Mouse (Mus musculus) lung, embryonic 15.5 days (tissue): ENCODE measurements around the gene A730049H05Rik. TPM values are rescaled to one million over a fixed set of nuclear protein-coding genes. Genes with fewer than 3 reads are reported as not detected.

Experiments
- ATAC-seq: fragments of 200-750 bp; cut with Nextera tagmentation; 2 replicates; pipeline ENCODE4 v1.8.0; 2017; ENCODE audit warnings: moderate number of reproducible peaks, borderline replicate concordance; ENCODE audit not compliant: low FRiP score, low TSS enrichment; ENCODE audit errors: extremely low read depth
- H3K27ac ChIP-seq: fragments of 300-500 bp; sonication (generic); 2 replicates; pipeline ENCODE4 v1.5.1; 2015; ENCODE audit warnings: moderate library complexity, mild to moderate bottlenecking, inconsistent platforms
- H3K27me3 ChIP-seq: fragments of 300-500 bp; sonication (generic); 2 replicates; pipeline ENCODE4 v1.6.1; 2015; ENCODE audit warnings: inconsistent platforms
- H3K36me3 ChIP-seq: fragments of 300-500 bp; sonication (generic); 2 replicates; pipeline ENCODE4 v1.6.1; 2015; ENCODE audit warnings: inconsistent platforms
- H3K4me1 ChIP-seq: fragments of 300-500 bp; sonication (generic); 2 replicates; pipeline ENCODE4 v1.6.1; 2015; ENCODE audit warnings: inconsistent platforms
- H3K4me2 ChIP-seq: fragments of 300-500 bp; sonication (generic); 2 replicates; pipeline ENCODE4 v1.6.1; 2015; ENCODE audit warnings: inconsistent platforms, mild to moderate bottlenecking, moderate library complexity
- H3K4me3 ChIP-seq: fragments of 300-500 bp; sonication (generic); 2 replicates; pipeline ENCODE4 v1.5.1; 2015; ENCODE audit warnings: mild to moderate bottlenecking, inconsistent platforms
- H3K9ac ChIP-seq: fragments of 300-500 bp; sonication (generic); 2 replicates; pipeline ENCODE4 v1.6.1; 2015; ENCODE audit warnings: inconsistent platforms
- H3K9me3 ChIP-seq: fragments of 300-500 bp; sonication (generic); 2 replicates; pipeline ENCODE4 v1.6.1; 2016; ENCODE audit warnings: inconsistent platforms
- WGBS: fragments of 180-500 bp; shearing (Covaris S2); methylation state at CpG from one replicate; pipeline ENCODE4 v1.1.7; 2015; 5-methylcytosine and 5-hydroxymethylcytosine counted together
- polyA plus RNA-seq: library from polyadenylated mRNA; unstranded; fragments of >200 nt; fragmentation: Nextera tagmentation; extraction: Ambion mirVana; gene quantifications from 2 replicates; pipeline ENCODE4 v1.2.1, GENCODE M21; 2015

Gene A730049H05Rik
- polyA plus RNA-seq, 1 experiment from 2014 or later, result 1.4 TPM

- 24% methylated on average over 4 of the region's 4 CpGs for WGBS
- Histone ChIP-seq H3K9me3 (no peaks in the 10 kb centered on the region), H3K4me1 (peaks cover 51% of the 10 kb centered on the region), H3K4me3 (no peak within 1 kb of the TSS), H3K9ac (no peak within 1 kb of the TSS), H3K4me2 (peak within 1 kb of the TSS; percentile 28; the same call in 1 of the 2 replicates), H3K27ac (peak within 1 kb of the TSS; percentile 87), H3K27me3 (no peaks in the 10 kb centered on the region), H3K36me3 (peaks cover 38% of the 10 kb centered on the region)
- ATAC-seq, result peak; percentile 90
Measured at GRCm38 (mm10) chr6:92869089-92869581, 52.9 kb downstream of the A730049H05Rik start, which contains the start of gene Gm15737. Gene Gm15737, plus strand, starts transcription at chr6:92869357.

GRCm38 (mm10) chr6:92869582-92870219 lies 53.4 kb downstream of the A730049H05Rik start:
- Histone ChIP-seq H3K4me2 (peak overlapping the region; percentile 28; the same call in 1 of the 2 replicates), H3K27me3 (no peaks in the 10 kb centered on the region), H3K9me3 (no peaks in the 10 kb centered on the region), H3K36me3 (peaks cover 32% of the 10 kb centered on the region), H3K4me1 (peaks cover 54% of the 10 kb centered on the region), H3K4me3 (no peak overlapping the region), H3K27ac (peak overlapping the region; percentile 87), H3K9ac (no peak overlapping the region)
- WGBS, result 24% methylated on average over 16 of the region's 16 CpGs
- ATAC-seq, result peak; percentile 43; the same call in 1 of the 2 replicates

- WGBS, result 35% methylated on average over 4 of the region's 4 CpGs
- Histone ChIP-seq H3K36me3 (peaks cover 26% of the 10 kb centered on the region), H3K9me3 (no peaks in the 10 kb centered on the region), H3K4me2 (no peak overlapping the region), H3K27ac (peak overlapping the region; percentile 18; the same call in 1 of the 2 replicates), H3K4me1 (peaks cover 64% of the 10 kb centered on the region), H3K9ac (no peak overlapping the region), H3K27me3 (no peaks in the 10 kb centered on the region), H3K4me3 (no peak overlapping the region)
- ATAC-seq, result no peak
Measured at GRCm38 (mm10) chr6:92871813-92872212, 55.5 kb downstream of the A730049H05Rik start.

- Histone ChIP-seq H3K36me3 (peaks cover 33% of the 10 kb centered on the region), H3K4me3 (no peak overlapping the region), H3K9ac (no peak overlapping the region), H3K4me1 (peaks cover 56% of the 10 kb centered on the region), H3K27me3 (no peaks in the 10 kb centered on the region), H3K9me3 (no peaks in the 10 kb centered on the region), H3K4me2 (no peak overlapping the region), H3K27ac (no peak overlapping the region)
- ATAC-seq, result no peak
- WGBS, result 52% methylated on average over 10 of the region's 10 CpGs
Measured at GRCm38 (mm10) chr6:92872766-92873165, 56.5 kb downstream of the A730049H05Rik start.

- no peak; the same call in 1 of the 2 replicates for ATAC-seq
- no peak overlapping the region for H3K4me2 ChIP-seq
- H3K4me1 ChIP-seq, result peaks cover 38% of the 10 kb centered on the region
- no peaks in the 10 kb centered on the region for H3K27me3 ChIP-seq
- H3K9me3 ChIP-seq, result no peaks in the 10 kb centered on the region
- no peak overlapping the region for H3K9ac ChIP-seq
- peaks cover 48% of the 10 kb centered on the region for H3K36me3 ChIP-seq
- WGBS, result 46% methylated on average over 5 of the region's 5 CpGs
- no peak overlapping the region for H3K4me3 ChIP-seq
- H3K27ac ChIP-seq, result peak overlapping the region; percentile 73; the same call in 1 of the 2 replicates
Measured at GRCm38 (mm10) chr6:92874854-92875253, 58.6 kb downstream of the A730049H05Rik start.

GRCm38 (mm10) chr6:92875340-92875739 lies 59.1 kb downstream of the A730049H05Rik start:
- Histone ChIP-seq H3K4me3 (no peak overlapping the region), H3K9me3 (no peaks in the 10 kb centered on the region), H3K4me2 (no peak overlapping the region), H3K4me1 (peaks cover 33% of the 10 kb centered on the region), H3K36me3 (peaks cover 52% of the 10 kb centered on the region), H3K27me3 (no peaks in the 10 kb centered on the region), H3K27ac (peak overlapping the region; percentile 73), H3K9ac (no peak overlapping the region)
- WGBS, result 78% methylated on average over 2 of the region's 2 CpGs
- ATAC-seq, result no peak

- Histone ChIP-seq H3K9me3 (no peaks in the 10 kb centered on the region), H3K36me3 (peaks cover 60% of the 10 kb centered on the region), H3K27ac (peak overlapping the region; percentile 73), H3K4me2 (no peak overlapping the region), H3K9ac (no peak overlapping the region), H3K27me3 (no peaks in the 10 kb centered on the region), H3K4me1 (peaks cover 30% of the 10 kb centered on the region), H3K4me3 (no peak overlapping the region)
- no peak for ATAC-seq
- 36% methylated on average over 5 of the region's 5 CpGs for WGBS
Measured at GRCm38 (mm10) chr6:92876121-92876520, 59.8 kb downstream of the A730049H05Rik start.

- Histone ChIP-seq H3K4me3 (no peak overlapping the region), H3K4me1 (peaks cover 21% of the 10 kb centered on the region), H3K27me3 (no peaks in the 10 kb centered on the region), H3K9me3 (no peaks in the 10 kb centered on the region), H3K36me3 (peaks cover 59% of the 10 kb centered on the region), H3K27ac (no peak overlapping the region), H3K9ac (no peak overlapping the region), H3K4me2 (no peak overlapping the region)
- no peak for ATAC-seq
- 90% methylated on average over 4 of the region's 4 CpGs for WGBS
Measured at GRCm38 (mm10) chr6:92877236-92877635, 61.0 kb downstream of the A730049H05Rik start.

GRCm38 (mm10) chr6:92878771-92879170 lies 62.5 kb downstream of the A730049H05Rik start:
- no peak for ATAC-seq
- Histone ChIP-seq H3K4me3 (no peak overlapping the region), H3K9ac (no peak overlapping the region), H3K27ac (no peak overlapping the region), H3K27me3 (no peaks in the 10 kb centered on the region), H3K4me2 (no peak overlapping the region), H3K4me1 (peaks cover 13% of the 10 kb centered on the region; the same call in 1 of the 2 replicates), H3K36me3 (peaks cover 57% of the 10 kb centered on the region), H3K9me3 (no peaks in the 10 kb centered on the region)
- 86% methylated on average over 5 of the region's 5 CpGs for WGBS

- no peak for ATAC-seq
- Histone ChIP-seq H3K27ac (no peak overlapping the region), H3K4me3 (no peak overlapping the region), H3K9me3 (no peaks in the 10 kb centered on the region), H3K4me1 (peaks cover 10% of the 10 kb centered on the region; the same call in 1 of the 2 replicates), H3K27me3 (no peaks in the 10 kb centered on the region), H3K36me3 (peaks cover 58% of the 10 kb centered on the region), H3K4me2 (no peak overlapping the region), H3K9ac (no peak overlapping the region)
- 72% methylated on average over 14 of the region's 14 CpGs for WGBS
Measured at GRCm38 (mm10) chr6:92879700-92880265, 63.5 kb downstream of the A730049H05Rik start.

GRCm38 (mm10) chr6:92882446-92882845 lies 66.2 kb downstream of the A730049H05Rik start:
- Histone ChIP-seq H3K4me3 (no peak overlapping the region), H3K27ac (no peak overlapping the region), H3K9me3 (no peaks in the 10 kb centered on the region), H3K4me2 (no peak overlapping the region), H3K9ac (no peak overlapping the region), H3K36me3 (peaks cover 72% of the 10 kb centered on the region), H3K4me1 (no peaks in the 10 kb centered on the region), H3K27me3 (no peaks in the 10 kb centered on the region)
- ATAC-seq, result no peak
- WGBS, result 67% methylated on average over 5 of the region's 5 CpGs
